Mouse (Mus musculus): ENCODE measurements around the gene Nol3. TPM values are rescaled to one million over a fixed set of nuclear protein-coding genes. Genes with fewer than 3 reads are reported as not detected.

Nol3 gene
- polyA plus RNA-seq, 1 experiment: 15.5 TPM

DNA sequence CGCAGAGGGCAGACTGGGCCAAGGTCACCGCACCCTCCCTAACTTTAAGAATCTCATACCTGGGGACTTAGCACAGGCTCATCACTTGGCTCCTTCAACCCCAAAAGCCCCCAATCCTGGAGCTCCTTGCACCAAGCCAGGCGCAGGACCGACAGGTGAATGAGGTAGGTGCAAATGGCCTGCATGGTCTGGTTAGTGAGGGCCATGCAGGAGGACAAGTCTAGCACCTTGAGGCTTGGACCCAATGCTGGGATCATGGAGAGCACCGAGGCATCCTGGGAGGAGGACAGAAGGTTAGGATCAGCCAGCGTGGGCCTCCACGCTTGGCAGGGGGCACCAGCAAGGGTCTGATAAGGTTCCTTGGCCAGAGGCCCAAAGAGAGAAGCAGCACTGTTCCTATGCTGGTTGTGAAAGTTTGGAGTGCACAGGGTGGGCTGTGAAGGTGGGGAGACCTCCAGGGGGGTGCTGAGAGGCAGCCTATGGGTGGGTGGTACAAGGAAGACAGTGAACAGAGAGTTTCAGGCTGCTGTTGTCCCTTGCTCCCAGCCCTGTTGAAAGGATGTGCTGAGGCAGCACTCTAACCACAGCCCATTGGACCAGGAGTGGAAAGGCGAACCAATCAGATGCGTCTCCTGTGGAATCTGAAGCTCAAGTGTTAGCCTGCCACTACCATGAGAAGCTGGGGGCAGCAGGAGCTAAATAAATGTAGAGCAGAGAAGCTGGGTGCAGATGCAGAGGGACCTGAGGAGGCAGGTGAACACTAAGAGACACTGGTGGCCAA is 37.9 kb downstream of the Nol3 start:
- Histone ChIP-seq H3K27ac (ENCODE audit: insufficient read depth, low read length) (no peak overlapping the region), H3K4me3 (ENCODE audit: insufficient read depth, low read length) (no peak overlapping the region), H3K4me1 (ENCODE audit: control insufficient read depth, insufficient read depth, low read length) (peaks cover 1% of the 10 kb centered on the region; the same call in 1 of the 2 replicates)
- TF ChIP-seq CTCF (IDR thresholded peaks at IDR 0.05; ENCODE audit: extremely low read depth, insufficient read depth, low read length) (no peak), POLR2A (IDR thresholded peaks at IDR 0.05; ENCODE audit: extremely low read depth, insufficient read depth, low read length) (no peak)

DNA sequence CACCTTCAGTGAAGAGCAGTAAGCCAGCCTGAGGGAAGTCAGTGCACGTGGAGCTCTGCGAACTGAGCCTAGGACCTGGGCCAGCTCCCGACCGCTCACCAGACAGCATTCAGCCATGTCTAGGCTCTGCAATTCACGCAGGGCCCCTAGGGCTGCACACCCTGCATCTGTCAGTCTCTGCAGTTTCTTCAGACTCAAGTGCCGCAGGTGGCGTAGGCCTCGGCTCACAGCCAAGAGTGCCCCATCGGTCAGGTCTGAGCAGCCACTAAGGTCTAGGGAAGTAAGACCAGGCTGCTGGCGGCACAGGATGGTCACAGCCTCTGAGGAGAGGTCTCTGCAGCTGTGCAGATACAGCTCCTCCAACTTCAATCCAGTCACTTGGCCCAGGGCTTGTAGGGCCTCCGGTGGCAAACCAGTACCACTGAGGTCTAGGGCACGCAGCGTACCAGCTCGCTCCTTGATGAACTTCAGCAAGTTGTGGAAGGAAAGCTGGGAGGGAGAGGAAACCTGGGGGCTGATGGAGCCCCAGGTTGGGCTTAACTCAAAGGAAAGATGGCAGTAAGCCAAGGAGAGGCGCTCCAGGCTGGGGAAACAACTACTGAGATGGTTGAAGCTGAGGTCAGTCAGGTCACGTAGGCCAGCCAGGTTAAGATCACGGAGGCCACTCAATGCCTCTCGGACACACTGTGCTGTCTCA is 39.3 kb downstream of the Nol3 start:
- Histone ChIP-seq H3K4me1 (ENCODE audit: control insufficient read depth, insufficient read depth, low read length) (peaks cover 1% of the 10 kb centered on the region; the same call in 1 of the 2 replicates), H3K4me3 (ENCODE audit: insufficient read depth, low read length) (no peak overlapping the region), H3K27ac (ENCODE audit: insufficient read depth, low read length) (no peak overlapping the region)
- TF ChIP-seq POLR2A (IDR thresholded peaks at IDR 0.05; ENCODE audit: extremely low read depth, insufficient read depth, low read length): no peak

DNA sequence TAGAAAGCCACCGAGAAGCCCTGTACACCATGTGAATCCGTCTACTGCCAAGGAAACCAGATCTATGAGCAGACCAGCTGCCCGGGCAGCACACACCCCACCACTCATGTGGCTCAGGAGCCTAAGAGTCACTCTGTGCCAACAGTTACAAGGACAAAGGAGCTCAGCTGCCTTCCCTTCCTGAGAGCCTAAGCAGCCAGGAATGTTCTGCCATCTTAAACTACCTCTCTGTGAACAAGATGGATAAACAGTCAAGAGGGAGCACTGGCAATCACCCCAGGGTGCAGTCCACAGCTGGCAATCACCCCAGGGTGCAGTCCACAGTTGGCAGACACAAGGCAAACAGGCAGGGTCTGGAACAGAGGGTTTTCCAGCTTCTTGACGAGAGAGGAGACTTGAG is 42.0 kb downstream of the Nol3 start:
- Histone ChIP-seq H3K4me3 (ENCODE audit: insufficient read depth, low read length) (no peak overlapping the region), H3K27ac (ENCODE audit: insufficient read depth, low read length) (no peak overlapping the region), H3K4me1 (ENCODE audit: control insufficient read depth, insufficient read depth, low read length) (peaks cover 1% of the 10 kb centered on the region; the same call in 1 of the 2 replicates)
- TF ChIP-seq CTCF (IDR thresholded peaks at IDR 0.05; ENCODE audit: extremely low read depth, insufficient read depth, low read length) (no peak), POLR2A (IDR thresholded peaks at IDR 0.05; ENCODE audit: extremely low read depth, insufficient read depth, low read length) (no peak)

DNA sequence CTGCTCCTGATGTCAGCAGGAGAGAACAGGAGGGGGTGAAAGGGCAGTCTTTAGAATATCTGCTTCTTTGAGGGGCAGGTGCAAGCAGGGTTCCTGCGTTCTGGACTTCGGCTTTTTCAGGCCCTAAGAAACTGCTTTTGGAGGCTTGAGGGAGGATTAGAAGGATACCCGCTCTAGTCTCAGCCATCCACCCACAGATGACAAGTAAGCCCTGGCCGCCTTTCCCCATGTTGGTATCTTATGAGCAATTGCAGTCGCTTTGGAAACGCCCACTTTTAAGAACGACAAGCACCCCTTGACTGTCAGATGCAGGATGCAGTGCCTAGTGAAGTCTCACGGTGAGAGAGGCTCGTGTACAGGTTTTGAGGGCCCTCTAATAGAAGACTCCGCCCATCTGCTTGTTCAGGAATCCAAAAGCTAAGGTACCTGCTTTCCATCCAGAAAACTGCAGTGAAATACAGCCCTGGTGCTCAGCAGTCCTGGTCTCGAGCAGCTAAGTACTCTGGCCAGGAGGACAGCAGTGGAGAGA is 42.8 kb downstream of the Nol3 start:
- no peak overlapping the region for H3K27ac ChIP-seq (ENCODE audit: insufficient read depth, low read length)
- peaks cover 1% of the 10 kb centered on the region; the same call in 1 of the 2 replicates for H3K4me1 ChIP-seq (ENCODE audit: control insufficient read depth, insufficient read depth, low read length)
- TF ChIP-seq POLR2A (IDR thresholded peaks at IDR 0.05; ENCODE audit: extremely low read depth, insufficient read depth, low read length) (no peak), CTCF (IDR thresholded peaks at IDR 0.05; ENCODE audit: extremely low read depth, insufficient read depth, low read length) (no peak)
- no peak overlapping the region for H3K4me3 ChIP-seq (ENCODE audit: insufficient read depth, low read length)

DNA sequence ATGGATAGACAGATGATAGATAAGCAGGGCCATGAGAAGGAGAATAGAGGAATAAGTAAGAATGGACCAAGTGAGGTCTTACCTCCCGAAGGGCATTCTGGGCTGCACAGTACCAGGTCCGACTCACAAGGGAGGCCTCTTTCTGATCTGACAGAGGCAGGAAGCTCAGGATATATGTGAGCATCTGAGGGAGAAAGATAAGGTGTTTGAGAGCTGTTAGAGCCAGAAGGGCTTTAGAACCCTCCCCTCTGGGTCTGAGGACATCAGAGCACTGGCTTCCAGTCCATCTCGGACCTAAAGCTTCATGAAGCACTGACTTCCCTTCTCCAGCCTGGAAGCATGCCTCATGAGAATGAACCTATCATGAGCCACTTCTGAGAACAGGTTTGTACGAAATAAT is 47.2 kb downstream of the Nol3 start:
- Histone ChIP-seq H3K4me1 (ENCODE audit: control insufficient read depth, insufficient read depth, low read length) (peaks cover 8% of the 10 kb centered on the region; the same call in 1 of the 2 replicates), H3K27ac (ENCODE audit: insufficient read depth, low read length) (no peak overlapping the region), H3K4me3 (ENCODE audit: insufficient read depth, low read length) (no peak overlapping the region)
- TF ChIP-seq POLR2A (IDR thresholded peaks at IDR 0.05; ENCODE audit: extremely low read depth, insufficient read depth, low read length): no peak

DNA sequence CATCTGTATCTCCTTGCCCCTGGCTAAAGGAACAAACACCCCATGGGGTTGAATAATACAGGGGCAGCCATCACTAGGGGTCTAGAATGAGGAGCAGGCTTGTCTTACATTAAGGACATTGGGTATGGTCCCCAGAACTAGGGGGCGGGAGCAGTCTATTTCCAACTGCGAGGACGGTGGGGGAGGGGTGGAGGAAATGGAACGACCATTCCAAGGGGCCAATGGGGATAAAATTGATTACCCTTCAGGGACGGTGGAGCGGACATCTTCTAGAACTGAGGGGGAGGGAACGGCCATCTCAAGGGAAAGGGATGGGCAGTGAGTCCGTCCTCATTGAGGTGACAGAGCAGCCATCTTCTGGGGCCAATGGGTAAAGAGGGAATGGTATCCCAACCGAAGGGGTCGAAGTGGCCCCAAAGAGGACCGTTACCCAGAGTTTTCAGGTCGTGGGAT is 49.7 kb downstream of the Nol3 start:
- no peak overlapping the region for H3K27ac ChIP-seq (ENCODE audit: insufficient read depth, low read length)
- peak overlapping the region; percentile 69 for H3K4me3 ChIP-seq (ENCODE audit: insufficient read depth, low read length)
- TF ChIP-seq POLR2A (IDR thresholded peaks at IDR 0.05; ENCODE audit: extremely low read depth, insufficient read depth, low read length): no peak
- no peak for TF ChIP-seq CTCF (IDR thresholded peaks at IDR 0.05; ENCODE audit: extremely low read depth, insufficient read depth, low read length)
- H3K4me1 ChIP-seq (ENCODE audit: control insufficient read depth, insufficient read depth, low read length): peaks cover 7% of the 10 kb centered on the region; the same call in 1 of the 2 replicates

DNA sequence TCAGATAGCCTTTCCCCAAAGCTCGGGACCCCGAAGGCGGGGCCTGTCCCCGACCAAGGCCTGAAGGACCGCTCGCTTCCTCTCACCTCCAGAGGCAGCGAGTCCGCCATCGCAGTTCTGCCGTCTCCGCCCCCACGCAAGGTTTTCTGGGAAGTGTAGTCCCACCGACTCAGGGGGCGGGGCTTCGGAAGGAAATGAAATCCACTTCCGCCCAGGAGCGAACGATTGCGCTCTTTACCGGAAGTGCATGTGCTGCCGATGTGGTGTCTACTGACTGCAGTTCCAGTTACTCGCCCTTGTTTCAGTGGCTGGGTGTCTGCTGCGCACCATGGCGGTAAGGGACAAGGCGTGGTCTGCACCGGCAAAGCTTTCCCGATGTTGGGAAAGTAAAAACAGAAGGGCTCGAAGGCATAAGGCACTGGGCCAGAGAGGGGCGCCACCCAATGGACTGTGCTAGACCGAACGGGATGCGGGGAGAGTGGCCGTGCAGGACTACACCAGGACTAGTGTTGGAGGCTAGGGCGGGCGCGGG is 50.3 kb downstream of the Nol3 start, which contains the start of the genes Lrrc29 and Tmem208:
Lrrc29 (minus strand) TSS at position 138 of the 532 bp plus-strand sequence.
Tmem208 (plus strand) TSS at position 214 of the 532 bp plus-strand sequence.
- no peak within 1 kb of the TSS for H3K27ac ChIP-seq (ENCODE audit: insufficient read depth, low read length)
- peaks cover 7% of the 10 kb centered on the region; the same call in 1 of the 2 replicates for H3K4me1 ChIP-seq (ENCODE audit: control insufficient read depth, insufficient read depth, low read length)
- peak; percentile 99 for TF ChIP-seq POLR2A (IDR thresholded peaks at IDR 0.05; ENCODE audit: extremely low read depth, insufficient read depth, low read length)
- 0 out of 2 replicates have a peak, but pooled peaks have one; percentile 18 for TF ChIP-seq CTCF (IDR thresholded peaks at IDR 0.05; ENCODE audit: extremely low read depth, insufficient read depth, low read length)
- H3K4me3 ChIP-seq (ENCODE audit: insufficient read depth, low read length): peak within 1 kb of the TSS; percentile 69

DNA sequence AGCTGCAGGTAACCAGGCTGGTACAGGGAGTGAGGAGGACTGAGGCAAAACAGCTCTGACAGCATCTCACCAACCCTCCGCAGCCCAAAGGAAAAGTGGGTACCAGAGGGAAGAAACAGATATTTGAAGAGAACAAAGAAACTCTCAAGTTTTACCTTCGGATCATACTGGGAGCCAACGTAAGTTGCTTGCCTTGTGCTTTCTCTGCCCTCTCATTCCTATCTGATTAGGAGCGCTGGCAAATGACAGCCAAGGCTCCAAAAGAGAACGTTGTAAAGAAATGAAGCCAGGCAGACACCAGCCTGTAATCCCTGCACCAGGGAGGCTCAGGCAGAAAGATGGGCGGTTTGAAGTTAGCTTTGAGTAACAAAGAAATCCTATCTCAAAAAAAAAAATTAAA is 51.0 kb downstream of the Nol3 start:
- no peak overlapping the region for H3K27ac ChIP-seq (ENCODE audit: insufficient read depth, low read length)
- H3K4me1 ChIP-seq (ENCODE audit: control insufficient read depth, insufficient read depth, low read length): peaks cover 7% of the 10 kb centered on the region; the same call in 1 of the 2 replicates
- H3K4me3 ChIP-seq (ENCODE audit: insufficient read depth, low read length): peak overlapping the region; percentile 69
- no peak for TF ChIP-seq POLR2A (IDR thresholded peaks at IDR 0.05; ENCODE audit: extremely low read depth, insufficient read depth, low read length)
- TF ChIP-seq CTCF (IDR thresholded peaks at IDR 0.05; ENCODE audit: extremely low read depth, insufficient read depth, low read length): no peak

DNA sequence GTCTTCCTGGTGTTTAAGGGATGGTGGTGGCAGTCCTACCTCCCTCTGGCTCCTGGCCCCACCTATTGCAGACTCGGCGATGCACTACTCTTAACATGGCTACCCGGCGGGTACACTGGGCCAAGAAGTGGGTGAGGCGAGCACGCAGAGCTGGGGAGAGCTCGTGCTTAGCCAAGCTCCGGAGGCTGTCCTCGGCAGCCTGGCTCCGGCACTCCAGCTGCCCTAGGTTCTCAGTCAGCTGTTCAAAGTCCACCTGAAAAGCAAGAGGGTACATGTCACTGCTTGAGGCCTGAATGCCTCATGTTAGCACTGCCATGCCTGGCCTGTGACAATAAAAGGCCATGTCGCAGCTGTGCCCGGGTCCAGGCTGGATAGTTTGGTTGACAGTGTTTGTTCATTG is 54.4 kb downstream of the Nol3 start:
- Histone ChIP-seq H3K27ac (ENCODE audit: insufficient read depth, low read length) (no peak overlapping the region), H3K4me1 (ENCODE audit: control insufficient read depth, insufficient read depth, low read length) (peaks cover 5% of the 10 kb centered on the region; the same call in 1 of the 2 replicates), H3K4me3 (ENCODE audit: insufficient read depth, low read length) (no peak overlapping the region)
- TF ChIP-seq CTCF (IDR thresholded peaks at IDR 0.05; ENCODE audit: extremely low read depth, insufficient read depth, low read length) (no peak), POLR2A (IDR thresholded peaks at IDR 0.05; ENCODE audit: extremely low read depth, insufficient read depth, low read length) (no peak)
